Mouse (Mus musculus) granulocyte monocyte progenitor cell, adult 5-6 weeks (primary cell): ENCODE measurements around the gene Gm20890. TPM values are rescaled to one million over a fixed set of nuclear protein-coding genes. Genes with fewer than 3 reads are reported as not detected.
"Not testable (repeated sequence)": the region's sequence is repeated elsewhere in the genome, so short reads cannot be mapped to it uniquely, and the experiment has no call there.

Source experiments
- ATAC-seq: replicated peaks from 2 replicates; pipeline ENCODE4 v1.8.0; 2016; ENCODE audit warnings: mild to moderate bottlenecking, moderate TSS enrichment, inconsistent platforms; ENCODE audit not compliant: poor library complexity, severe bottlenecking
- total RNA-seq, 2 experiments: library from RNA; stranded (forward) in 1 of 2; stranded (reverse) in 1 of 2; fragments of 200-712, 200-1000 nt in 1 of 2; fragments of >200 nt in 1 of 2; fragmentation: Nextera tagmentation in 1 of 2; gene quantifications; 2 replicates each; pipeline ENCODE4 v1.2.3; 2014 to 2017

Gm20890 gene
- total RNA-seq (2014; fragmentation: Nextera tagmentation), result not detected in 2 replicates
- total RNA-seq (2017), result not detected in 2 replicates

GRCm38 (mm10) chrY:26776699-26777098 lies at the start of gene Gm20890:
TSS of gene Gm20890 (minus strand) at chrY:26776799.
- ATAC-seq, result not testable (repeated sequence)
